Mouse (Mus musculus) ES-Bruce4 (cell line): ENCODE results near the gene Camta1.

Source experiments
- CTCF ChIP-seq: IDR thresholded peaks from one replicate; pipeline ENCODE4 v1.8.1; 2011; ENCODE audit warnings: low read depth, low read length
- EP300 ChIP-seq: IDR thresholded peaks from 2 replicates; pipeline ENCODE4 v1.6.1; 2011; ENCODE audit warnings: low read depth, low read length; ENCODE audit not compliant: insufficient read depth

DNA sequence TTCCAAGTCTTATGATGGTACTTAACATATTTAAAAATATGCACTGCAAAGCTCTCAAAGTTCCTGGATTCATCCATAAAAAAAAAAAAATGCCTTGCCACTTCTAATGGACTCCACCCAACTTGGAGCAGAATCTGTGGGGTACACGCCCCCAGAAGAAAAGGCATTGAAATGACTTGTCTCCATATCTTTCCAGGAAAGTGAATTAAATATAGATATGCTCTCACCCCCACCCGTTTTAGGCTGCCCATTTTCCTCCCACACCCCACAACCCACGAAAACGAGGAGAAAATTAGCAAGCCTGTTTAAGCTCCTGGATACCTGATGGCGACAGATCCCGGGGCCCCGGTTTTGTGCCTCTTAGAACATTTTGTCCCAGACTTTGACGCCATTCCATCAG lies 220.7 kb downstream of the Camta1 start:
- TF ChIP-seq CTCF (no peak), EP300 (no peak)
